Mouse (Mus musculus) retina, adult 2 months (tissue): ENCODE results near the gene Rpusd1.
A peak's percentile ranks its signal among the peaks of the same experiment; 100 is the strongest.

Experiments used
- DNase-seq: peaks from one replicate; pipeline ENCODE4 v3.0.0-alpha.2; 2012; ENCODE audit warnings: low read depth, low spot score

The Rpusd1 gene

DNA sequence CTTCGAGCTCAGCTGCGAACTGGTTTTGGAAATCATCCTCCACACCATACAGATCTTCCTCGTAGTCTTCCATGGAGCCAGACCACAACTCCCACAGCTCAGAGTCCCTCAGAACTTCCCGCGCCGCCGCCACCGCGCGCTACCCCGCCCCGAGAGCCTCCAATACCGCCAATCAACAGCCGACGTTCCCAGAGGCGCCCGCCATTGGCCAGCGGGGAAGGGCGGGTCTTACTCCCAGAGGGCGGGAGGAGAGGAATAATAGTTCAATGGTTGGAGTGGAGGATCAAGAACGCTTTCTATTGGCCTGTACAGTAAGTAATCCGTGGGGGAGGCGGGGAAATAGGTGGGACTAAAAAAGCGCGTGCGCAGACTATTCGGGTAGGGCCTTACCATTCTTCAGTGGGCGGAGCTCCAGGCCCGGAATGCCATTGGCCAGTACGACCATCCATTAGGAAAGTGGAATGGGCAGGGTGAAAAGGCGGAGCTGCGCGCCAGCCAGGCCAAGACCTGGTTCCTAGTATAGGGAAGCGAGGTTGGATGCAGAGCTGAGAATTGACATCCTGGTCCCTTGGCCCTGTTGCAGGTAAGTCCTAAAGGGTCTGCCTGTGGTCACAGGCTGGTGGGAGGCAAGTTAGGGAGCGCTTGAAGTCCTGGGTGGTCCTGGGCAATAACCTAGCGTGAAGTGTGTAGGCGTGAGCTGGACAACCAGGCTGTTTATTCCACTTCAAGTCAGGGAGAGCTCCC lies at the start of gene Rpusd1, which contains the start of gene Chtf18:
TSS of gene Rpusd1 (plus strand) at position 406 of the 744 bp plus-strand sequence.
TSS of gene Chtf18 (minus strand) at position 155 of the 744 bp plus-strand sequence.
- DNase-seq, result peak; percentile 99

DNA sequence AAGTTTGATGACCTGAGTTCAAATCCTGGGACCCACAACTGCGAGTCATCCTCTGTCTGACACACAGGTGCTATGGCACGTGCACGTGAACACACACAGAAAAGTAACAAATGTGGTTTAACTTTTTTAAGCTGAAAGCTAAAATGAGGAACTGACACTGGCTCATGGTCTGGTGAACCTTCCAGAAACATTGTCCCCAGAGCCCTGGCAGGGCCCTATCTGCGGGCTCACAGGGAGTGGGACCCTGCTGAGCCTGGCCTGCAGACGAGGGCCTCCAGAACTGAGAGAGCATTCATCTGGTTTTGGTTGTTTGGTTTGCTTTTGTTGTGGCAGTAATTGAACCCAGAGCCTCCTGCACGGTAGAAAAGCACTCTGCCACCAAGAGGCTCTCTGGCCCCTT lies 49.5 kb upstream of the Rpusd1 start:
- no peak for DNase-seq

DNA sequence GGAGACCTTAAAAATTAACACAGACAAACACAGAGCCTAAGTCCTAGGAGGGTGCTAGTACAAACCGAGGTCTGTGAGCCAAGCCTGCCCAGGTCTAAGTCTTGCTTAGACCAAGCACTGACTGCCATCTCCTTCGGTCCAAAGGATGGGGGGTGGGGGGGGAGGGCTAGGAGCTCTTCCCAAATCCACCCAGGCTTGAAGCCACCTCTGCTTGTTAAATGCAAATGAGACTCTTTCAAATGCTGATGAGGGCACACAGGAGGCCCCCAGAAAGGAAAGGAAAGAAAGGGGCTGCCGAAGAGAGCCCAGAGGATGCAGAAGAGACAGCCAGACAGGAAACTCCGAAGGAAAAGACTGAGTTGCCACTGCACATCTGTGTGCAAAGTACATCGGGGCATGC lies 47.7 kb upstream of the Rpusd1 start:
- no peak for DNase-seq

DNA sequence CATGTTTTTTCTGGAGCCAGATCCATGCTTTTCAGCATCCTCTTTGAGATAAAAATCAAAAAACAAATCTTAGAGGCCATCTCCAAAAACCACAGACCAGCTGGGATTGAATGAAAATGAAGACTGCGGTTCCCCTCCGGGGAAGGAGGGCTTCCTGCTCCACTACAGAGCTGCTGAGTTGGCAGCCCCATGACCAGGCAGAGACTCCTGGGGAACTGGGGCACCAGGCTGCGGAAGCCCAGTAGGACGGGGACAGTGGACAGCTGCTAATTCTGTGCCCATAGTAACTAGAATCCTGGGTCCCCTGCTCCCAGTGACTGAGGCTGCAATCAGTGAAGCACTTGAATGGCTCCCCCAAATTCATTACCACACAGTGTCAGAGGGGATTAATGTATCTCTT lies 45.8 kb upstream of the Rpusd1 start:
- no peak for DNase-seq

DNA sequence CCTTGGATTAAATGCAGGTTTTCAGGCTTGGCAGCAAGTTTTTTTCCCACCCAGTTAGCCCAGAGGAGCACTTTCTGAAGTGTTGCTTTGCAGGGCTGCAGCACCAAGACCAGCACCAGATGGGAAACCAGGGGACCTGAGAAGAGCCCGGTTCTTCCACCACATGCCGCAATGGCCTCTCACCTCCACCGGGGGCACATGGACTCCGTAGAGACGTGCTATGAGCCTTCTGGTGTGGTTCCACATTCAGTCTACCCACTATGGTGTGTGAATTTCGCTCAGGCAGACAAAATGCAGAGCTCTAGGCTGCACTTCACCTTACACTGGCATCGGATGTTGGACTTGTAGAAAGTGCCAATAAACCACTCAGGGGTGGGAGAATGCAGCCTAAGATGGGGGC lies 41.1 kb upstream of the Rpusd1 start:
- no peak for DNase-seq

DNA sequence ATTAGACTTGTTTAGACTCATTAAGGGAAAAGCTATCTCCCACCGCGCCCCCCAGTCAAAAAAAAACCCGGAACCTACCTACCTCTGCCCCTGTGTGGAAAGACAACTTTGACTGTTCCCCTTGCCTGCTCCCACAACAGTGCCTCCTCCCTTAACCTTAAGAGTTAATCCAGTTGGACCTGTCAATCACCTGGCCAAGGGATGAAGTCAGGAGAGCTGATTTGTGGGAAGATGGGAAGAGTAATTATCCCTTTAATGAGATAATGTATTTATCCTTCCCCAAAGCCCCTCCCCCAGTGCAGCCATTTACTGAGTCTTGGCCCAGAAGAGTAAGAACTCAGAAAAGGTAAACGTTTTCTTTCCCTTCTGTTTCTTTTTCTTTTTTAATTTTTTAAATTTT lies 38.5 kb upstream of the Rpusd1 start:
- DNase-seq, result no peak

DNA sequence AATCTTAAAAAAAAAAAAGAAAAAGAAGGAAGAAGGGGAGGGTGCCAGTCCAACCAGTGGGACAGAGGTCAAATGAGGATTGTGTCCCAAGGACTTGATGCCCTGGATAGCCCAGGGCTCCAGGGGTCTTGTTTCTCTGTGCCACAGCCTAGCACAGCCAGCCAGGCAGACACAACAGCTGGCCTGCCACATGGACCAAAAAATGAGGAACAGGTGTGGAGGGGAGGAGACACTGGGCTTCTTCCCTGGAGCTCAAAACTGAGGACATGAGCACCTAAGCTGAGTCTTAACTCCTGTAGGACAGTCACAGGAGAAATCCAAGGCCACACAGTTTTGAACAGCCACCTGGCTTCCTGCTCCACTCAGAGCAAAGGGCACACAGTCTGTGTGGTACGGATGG lies 31.2 kb upstream of the Rpusd1 start:
- DNase-seq, result no peak

DNA sequence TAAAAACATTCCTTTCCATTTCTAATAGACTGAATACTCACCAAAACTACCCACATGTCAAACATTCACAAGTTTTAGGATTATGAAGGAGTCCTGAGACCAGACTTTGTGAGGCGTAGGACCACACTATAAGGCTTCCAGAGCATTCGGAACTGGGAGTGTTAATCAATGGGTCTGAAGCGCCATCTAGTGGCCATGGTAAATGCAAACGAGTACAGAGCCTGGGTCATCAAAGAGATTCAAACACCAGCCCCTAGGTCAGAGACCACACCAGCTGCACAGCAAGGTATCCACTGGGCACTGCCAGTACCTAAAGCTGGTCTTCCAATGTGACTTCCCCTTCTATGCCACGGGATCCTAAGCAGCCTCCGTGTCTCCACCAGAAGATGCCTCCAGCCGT lies 29.0 kb upstream of the Rpusd1 start:
- DNase-seq, result peak; percentile 62

DNA sequence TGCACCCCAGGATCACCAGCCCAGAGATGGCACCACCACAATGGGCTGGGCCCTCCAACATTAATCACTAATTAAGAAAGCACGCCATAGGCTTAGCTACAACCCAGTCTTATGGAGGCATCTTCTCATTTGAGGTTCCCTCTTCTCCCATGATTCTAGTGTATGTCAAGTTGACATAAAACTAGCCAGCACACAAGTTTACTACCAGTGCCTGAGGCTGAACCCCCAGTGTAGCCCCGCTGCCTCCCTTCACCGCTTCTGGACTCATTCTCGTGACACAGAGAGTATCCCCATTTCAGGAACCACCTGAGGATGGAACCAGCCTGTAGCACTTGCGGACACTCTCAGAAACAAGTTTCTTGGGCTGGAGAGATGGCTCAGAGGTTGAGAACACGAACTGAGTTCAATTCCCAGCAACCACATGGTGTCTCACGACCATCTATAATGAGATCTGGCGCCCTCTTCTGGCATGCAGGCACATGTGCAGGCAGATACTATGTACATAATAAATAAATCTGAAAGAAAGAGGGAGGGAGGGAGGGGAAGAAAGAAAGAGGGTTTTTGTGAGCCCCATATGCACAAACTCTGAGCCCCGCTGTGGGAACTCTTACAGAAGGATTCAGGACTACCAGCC lies 26.5 kb upstream of the Rpusd1 start:
- DNase-seq, result no peak

DNA sequence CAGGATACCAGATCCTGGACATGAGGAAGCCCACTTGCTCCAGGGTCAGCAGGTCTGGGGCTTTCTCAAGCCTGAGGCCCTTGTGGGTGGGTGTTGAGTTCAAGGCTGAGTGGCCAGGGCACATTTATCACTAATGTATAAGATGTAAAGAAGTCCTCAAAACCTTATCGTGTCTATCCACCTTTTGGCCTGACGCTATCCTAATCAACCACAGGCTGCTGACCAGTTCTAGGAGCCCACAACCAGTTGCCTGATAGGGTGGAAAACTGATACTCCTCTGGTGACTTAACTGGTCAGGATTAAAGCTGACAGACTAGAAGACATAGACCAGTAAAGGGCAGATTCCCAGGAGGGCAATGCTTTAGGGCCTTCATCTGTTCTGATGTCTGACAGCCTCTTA lies 17.5 kb upstream of the Rpusd1 start:
- DNase-seq, result no peak

DNA sequence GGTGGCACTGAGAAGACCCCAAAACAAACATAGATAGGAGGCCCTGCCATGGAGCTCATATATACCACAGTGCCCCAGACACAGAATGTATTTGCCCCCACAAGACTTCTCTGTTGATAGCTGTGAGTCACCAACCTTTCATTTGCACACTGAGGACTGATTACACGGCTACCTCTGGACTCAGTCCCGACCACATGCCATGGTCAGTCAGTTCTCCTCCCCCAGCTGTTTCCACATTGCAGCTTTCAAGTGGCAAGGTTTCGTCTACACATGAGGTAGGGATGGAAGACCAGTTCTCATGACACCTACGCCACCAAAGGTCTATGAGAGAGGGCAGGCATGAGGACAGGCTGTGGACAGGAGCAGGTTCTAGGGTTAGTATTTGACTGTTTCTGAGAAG lies 16.3 kb upstream of the Rpusd1 start:
- no peak for DNase-seq

DNA sequence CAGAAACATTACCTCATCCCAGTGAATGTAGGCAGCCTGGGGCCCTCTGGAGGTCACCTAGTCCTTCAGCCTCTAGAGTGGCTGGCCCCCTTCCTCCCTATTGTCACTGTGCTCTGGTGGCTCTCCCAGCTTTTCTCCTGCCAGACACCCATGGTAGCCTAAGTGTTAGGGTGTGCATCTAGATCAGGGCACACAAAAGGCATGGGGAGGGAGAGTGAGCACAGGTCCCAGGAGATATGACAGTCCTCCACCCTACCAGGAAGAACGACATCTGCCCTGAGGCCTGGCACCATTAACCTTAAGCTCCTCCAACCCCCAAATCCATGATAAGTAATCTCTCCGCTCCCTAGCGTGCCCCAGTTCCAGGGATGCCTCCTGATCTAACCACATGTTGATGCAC lies 11.8 kb upstream of the Rpusd1 start:
- no peak for DNase-seq

DNA sequence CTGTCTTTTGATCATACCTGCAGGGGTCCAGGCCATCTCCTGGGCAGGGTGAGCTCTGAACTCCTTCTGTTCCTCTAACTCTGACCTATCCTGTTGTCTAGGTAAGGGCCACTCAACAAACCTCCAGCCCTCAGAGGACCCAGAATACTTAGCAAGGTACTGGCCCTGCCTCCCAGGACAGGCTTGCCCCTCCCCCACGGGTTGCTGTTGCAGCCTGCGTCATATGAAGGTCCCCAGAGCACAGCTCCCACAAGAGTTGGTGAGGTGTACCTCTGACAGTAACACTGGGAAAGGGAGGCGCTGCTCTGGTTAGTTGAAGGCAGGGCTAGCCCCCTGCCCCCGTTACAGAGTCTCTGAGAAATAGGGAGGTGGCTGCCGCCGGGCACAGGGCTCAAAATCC lies 11.3 kb upstream of the Rpusd1 start:
- no peak for DNase-seq

DNA sequence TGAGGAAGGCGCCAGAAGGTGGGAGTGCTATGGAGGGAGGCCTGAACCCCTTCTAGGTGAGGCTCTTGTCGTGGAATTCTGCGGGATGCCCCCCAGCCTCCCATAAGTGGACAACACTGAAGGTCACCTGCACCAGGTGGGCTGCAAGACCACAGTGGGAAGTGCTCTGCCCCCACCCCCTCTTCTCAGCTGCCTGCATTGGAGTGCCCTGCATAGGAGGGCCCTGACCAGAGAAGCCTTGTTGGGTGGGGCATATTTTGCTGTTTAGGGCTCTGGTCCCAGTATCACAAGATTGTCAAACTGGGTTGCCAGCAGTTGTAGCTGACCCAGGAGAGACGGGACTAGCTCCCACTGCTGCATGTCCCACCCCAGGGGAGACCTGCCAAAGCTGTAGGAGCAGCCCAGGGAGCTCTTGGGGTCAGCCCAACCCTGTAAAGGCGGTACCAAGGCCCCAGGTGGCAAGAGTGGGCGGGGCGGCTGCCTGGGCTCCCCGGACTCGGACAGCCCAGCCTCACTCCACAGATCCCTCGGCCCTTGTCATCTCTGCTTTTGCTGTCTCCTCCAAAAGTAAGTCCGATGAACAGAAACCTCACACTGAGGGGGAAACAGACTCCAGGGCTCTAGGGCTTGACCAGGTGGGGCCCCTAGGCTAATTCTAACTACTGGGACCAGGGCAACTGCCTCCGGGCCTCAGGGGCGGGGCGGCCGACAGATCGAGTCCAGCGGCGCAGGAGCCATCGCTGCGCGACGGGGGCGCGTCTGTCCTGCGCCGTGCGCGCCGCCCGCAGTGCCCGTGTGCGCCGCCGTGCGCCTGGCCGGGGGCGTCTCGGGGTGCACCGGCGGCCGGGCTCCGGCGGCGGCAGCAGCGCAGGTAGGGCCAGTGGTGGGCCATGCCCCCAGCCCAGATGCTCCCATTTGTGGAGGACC lies 10.5 kb upstream of the Rpusd1 start, which contains the start of gene Gng13:
TSS of gene Gng13 (plus strand) at position 461 of the 927 bp plus-strand sequence.
- no peak for DNase-seq

DNA sequence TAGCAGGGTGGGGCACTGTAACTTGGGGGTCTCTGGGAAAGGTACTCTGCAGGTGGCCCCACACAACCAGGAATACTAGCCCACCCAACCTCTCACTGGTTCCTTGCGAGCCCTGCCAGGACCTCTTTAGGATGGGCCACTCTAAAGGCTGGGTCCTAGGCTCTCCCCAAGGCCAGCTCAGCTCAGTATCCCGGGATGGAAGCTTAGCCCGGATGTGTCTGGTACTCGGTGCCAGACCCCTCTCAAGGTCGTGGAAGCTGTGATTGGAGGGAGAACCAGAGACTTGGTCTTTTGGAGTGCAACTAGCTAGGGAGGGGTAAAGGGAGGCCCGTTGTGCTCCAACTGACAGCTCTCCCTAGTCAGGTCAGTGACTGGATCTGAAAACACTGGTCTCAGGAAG lies 9.8 kb upstream of the Rpusd1 start:
- no peak for DNase-seq

DNA sequence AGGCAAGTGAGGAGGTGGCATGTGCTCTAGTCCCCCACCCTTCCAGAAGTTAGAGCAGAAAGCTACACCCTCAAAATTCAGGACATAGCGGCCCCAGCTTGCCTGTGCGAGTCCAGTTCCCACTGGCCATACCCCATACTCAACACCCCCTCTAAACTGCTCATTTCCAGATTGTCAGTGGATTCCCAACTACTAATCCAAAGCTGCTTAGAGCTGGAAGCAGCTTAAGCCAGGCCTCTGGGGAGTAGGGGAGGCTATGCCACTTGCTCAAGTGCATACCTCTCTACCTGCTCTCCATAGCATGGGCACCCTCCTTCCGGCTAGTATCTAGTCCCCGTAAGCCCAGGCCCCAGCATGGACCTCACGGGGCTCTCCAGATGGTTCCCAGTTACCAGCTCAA lies 6.0 kb upstream of the Rpusd1 start:
- DNase-seq, result peak; percentile 69

DNA sequence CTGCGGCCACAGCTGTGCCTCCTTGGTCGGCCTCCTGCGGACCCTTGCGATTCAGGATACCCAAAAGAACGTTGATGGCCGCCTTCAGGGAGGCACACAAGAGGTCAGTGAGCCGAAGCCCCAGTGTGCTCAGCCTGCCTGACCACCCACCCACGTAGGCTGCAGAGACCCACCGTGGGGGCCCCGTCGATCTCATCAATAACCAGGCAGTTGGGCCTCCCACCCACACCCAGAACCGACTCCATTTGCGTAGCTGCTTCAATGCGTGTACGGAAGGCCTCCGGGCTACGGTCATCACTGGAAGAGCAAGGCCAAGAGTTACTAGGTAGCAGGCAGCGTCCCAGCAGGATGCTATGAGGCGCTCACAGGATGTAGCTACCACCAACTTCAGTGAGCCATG lies 4.0 kb upstream of the Rpusd1 start:
- no peak for DNase-seq

DNA sequence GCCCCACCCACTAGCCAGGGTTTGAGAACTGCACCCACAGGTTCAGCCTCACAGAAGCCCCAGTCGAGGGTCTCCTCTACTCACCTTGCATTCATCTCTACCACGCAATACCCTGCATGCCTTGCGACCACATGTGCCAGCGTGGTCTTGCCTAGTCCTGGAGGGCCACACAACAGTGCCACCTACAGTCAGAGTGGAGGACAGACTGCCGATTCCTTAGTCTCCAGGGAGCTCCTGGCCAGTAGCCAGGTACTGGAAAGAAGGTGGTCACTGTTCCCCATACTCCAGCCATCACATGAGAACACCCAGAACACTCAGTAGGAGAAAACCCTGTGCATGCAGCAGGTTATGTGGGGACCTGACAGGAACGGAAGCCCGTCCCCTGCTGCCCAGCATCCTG lies 3.6 kb upstream of the Rpusd1 start:
- DNase-seq, result no peak

DNA sequence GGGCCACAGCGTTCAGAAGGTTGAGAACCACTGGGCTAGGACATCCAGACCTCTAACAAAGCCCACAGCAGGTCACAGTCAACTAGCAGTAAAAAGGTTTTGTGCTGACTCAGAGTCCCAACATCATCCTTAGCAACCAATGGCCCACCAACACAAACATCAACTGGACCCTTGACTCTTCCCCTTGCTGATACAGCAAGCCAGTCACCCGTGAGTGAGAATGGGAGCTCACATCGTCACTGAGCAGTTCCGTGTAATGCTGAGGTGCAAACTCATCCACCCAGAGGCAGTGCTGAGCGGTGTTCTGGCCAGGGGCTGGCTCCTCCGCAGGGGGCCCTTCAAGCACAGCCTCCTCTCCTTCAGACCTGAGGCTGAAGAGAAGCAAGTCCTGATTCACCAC lies 2.2 kb upstream of the Rpusd1 start:
- DNase-seq, result no peak

DNA sequence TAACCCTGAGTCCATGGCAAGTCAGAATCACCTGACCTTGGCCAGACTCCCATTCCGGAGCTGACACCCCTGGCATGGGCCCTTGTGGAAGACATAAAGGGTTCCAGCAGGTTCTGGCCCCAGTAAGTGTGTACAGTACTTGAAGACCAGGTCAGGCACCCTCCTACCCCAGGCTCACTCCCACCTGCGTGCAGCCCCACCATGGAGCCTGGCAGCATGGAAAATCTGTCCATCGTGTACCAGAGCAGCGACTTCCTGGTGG lies 470 bp downstream of the Rpusd1 start:
- DNase-seq, result no peak

DNA sequence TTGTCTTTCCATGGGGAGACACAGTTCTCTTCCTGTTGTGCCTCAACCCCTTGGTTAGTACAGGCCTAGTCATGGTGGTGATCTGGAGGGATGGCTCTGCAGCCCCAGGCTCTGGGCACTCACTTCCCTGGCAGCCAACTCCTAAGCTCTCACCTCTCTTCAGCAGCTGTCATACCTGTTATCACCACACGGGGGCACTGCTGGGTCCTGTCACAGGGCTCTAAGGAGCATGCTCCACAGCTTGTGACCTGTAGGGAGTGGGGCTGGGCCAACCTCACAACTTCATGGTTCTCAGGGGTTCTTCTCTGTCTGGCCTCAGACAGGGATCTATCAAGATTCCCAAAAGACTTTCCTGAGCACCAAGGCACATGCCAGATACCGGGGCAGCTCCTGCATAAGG lies 4.6 kb downstream of the Rpusd1 start:
- peak; percentile 71 for DNase-seq

DNA sequence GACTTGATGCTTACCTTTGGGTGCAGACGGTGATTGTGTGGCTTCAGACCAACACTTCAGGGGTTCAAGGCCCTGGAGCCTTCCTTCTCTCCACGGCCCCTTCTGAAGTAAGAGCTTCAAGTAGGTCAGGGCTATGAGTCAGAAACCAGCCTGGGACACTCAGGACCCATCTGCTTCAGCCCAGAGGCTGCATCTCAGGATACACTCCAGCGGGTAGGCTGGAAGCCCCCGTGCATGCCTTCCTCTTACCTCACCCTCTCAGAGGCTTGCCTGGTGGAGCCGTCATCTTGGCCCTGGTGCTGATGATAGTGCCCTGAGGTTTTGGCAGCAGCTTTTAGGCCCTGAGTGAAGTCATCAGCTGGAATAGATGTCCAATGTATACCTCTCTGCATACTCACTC lies 7.8 kb downstream of the Rpusd1 start:
- no peak for DNase-seq

DNA sequence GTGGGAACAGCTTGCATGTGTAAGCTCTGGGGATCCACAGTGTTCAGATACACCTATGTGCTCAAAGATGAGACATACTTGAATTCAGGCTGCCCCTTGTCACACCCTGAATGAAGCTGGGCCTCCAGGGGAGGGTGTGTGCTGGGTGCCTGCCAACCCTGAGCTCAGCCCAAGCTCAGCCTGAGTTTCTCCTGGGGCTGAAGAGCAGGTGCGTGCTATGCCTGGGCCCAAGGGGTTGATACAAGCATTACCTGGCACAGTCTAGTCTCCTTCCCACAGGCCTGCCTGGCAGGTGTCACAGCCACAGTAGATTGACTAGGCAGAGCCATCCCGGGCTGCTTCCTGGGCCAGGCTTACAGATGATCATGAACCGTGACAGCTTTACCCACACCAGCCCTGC lies 8.3 kb downstream of the Rpusd1 start, which contains the start of gene Mslnl:
TSS of gene Mslnl (plus strand) at position 298 of the 400 bp plus-strand sequence.
- no peak for DNase-seq
